25 mouse cellular contexts compared by ENCODE assay signal in the genomic region with DNA sequence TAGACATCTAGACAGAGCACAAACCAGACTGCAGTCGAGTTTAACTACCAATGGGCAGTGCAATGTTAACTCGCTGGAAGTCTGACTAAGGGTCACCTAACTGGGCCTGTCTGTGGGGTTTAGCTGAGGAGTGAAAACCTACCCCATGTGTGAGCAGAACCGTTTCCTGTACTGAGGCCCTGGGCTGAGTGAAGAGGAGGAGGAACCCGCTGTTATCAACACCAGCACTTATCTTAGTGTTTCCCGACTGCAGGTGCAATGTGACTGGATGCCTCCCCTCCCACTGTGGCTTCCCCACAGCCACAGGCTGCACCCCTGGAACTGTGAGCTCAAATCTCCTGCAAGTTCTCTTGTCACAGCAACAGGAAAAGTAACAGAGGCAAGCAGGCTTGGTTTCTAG. TPM values are rescaled to one million over a fixed set of nuclear protein-coding genes. Genes with fewer than 3 reads are reported as not detected.
DNase-seq lines count a peak whose midpoint lies in the region; ATAC-seq lines count a peak whose summit lies in the region.
"Had no signal": no experiment of that assay in that cellular context is flagged by ENCODE, and none has a peak within 500 bp of the region (broad histone marks: within the 10 kb centered on the region; RNA-seq: fewer than 3 reads in every experiment).

No protein-coding gene starts in this region.

- DNase-seq in 416B (ENCODE audit: low read depth): peak; percentile 72
- peak; percentile 23 to 44 for DNase-seq in thymus, postnatal 10 days (ENCODE audit: low spot score in 2 of 2)
- no peak for DNase-seq in frontal cortex, postnatal 36 days (ENCODE audit: low spot score in 2 of 2)
- DNase-seq in testis, postnatal 14 days (ENCODE audit: low spot score): no peak
- DNase-seq in spleen, postnatal 14 days (ENCODE audit: low spot score in 2 of 2): no peak
- no peak for DNase-seq in right cerebral cortex, adult 2 months (ENCODE audit: low spot score in 2 of 2)
- DNase-seq: cerebellum, adult 9-10 months; embryo, embryonic 11 days; gastrocnemius, postnatal 10 days; heart, adult 11 months; kidney, adult 11 months; lung, embryonic 14.5 days; lung, postnatal 36 days had no signal

- H3K4me2 ChIP-seq in liver, embryonic 16.5 days (ENCODE audit: low read depth, low read length): no peak overlapping the region
- H3K4me2 ChIP-seq: embryonic facial prominence, embryonic 15.5 days; heart, embryonic 12.5 days; limb, embryonic 12.5 days; lung, embryonic 14.5 days; midbrain, embryonic 11.5 days had no signal

- no peaks in the 10 kb centered on the region for H3K27me3 ChIP-seq in liver, embryonic 16.5 days (ENCODE audit: control insufficient read depth, insufficient read depth, low read depth, low read length)
- H3K27me3 ChIP-seq: embryonic facial prominence, embryonic 15.5 days; heart, embryonic 12.5 days; limb, embryonic 12.5 days had no signal

- H3K27ac ChIP-seq in liver, embryonic 16.5 days (ENCODE audit: low read length): no peak overlapping the region
- H3K27ac ChIP-seq: embryonic facial prominence, embryonic 15.5 days; limb, embryonic 12.5 days had no signal

- 8% methylated on average over 5 of the region's 5 CpGs for WGBS in liver, embryonic 16.5 days (ENCODE audit: insufficient replicate concordance)

- no peak overlapping the region for H3K4me3 ChIP-seq in liver, embryonic 16.5 days (ENCODE audit: low read depth, low read length)
- H3K4me3 ChIP-seq: embryonic facial prominence, embryonic 15.5 days; heart, embryonic 12.5 days; limb, embryonic 12.5 days had no signal

- H3K4me1 ChIP-seq in liver, embryonic 16.5 days (ENCODE audit: control insufficient read depth, low read depth, low read length): peaks cover 9% of the 10 kb centered on the region
- H3K4me1 ChIP-seq: embryonic facial prominence, embryonic 15.5 days; heart, embryonic 12.5 days; limb, embryonic 12.5 days had no signal

- no peaks in the 10 kb centered on the region for H3K9me3 ChIP-seq in liver, embryonic 16.5 days (replicated peaks; ENCODE audit: control insufficient read depth, low read length)
- H3K9me3 ChIP-seq: embryonic facial prominence, embryonic 15.5 days; heart, embryonic 12.5 days; limb, embryonic 12.5 days had no signal

- H3K9ac ChIP-seq in liver, embryonic 16.5 days (ENCODE audit: low read depth, low read length): no peak overlapping the region
- H3K9ac ChIP-seq: embryonic facial prominence, embryonic 15.5 days; heart, embryonic 12.5 days; limb, embryonic 12.5 days; lung, embryonic 14.5 days had no signal

- H3K36me3 ChIP-seq in liver, embryonic 16.5 days (ENCODE audit: control insufficient read depth, insufficient read depth): no peaks in the 10 kb centered on the region

- ATAC-seq in common myeloid progenitor, adult 5-6 weeks (replicated peaks; ENCODE audit: low read depth, poor library complexity, severe bottlenecking): peak; percentile 63; the same call in 1 of the 2 replicates
- peak; percentile 75 for ATAC-seq in liver, embryonic 16.5 days (ENCODE audit: low read depth)

RNA-seq across cellular contexts. Expression of a gene that starts 43.4 kb away (rescaled TPM):
- 18.9 and 21.0 TPM in 2 replicates for total RNA-seq in common myeloid progenitor, adult 5-6 weeks (2017)
- 0.82 and 0.92 TPM in 2 replicates for polyA plus RNA-seq in liver, embryonic 16.5 days (2015; fragmentation: Nextera tagmentation; extraction: Ambion mirVana)

RNA-seq across cellular contexts. Expression of a gene that starts 43.7 kb away (rescaled TPM):
- total RNA-seq in common myeloid progenitor, adult 5-6 weeks (2017): not detected in 2 replicates
- polyA plus RNA-seq in liver, embryonic 16.5 days (2015; fragmentation: Nextera tagmentation; extraction: Ambion mirVana): not detected in 2 replicates
- total RNA-seq: adrenal gland, adult 18-20 months; gastrocnemius, postnatal 10 days; heart, postnatal 25 days; layer of hippocampus, postnatal 14 days; monocyte, adult 5-6 weeks had no signal
- polyA plus RNA-seq: heart, embryonic 12.5 days; kidney, embryonic 16.5 days; limb, embryonic 12.5 days; lung, embryonic 14.5 days; midbrain, embryonic 11.5 days; neural tube, embryonic 11.5 days had no signal

RNA-seq across cellular contexts. Expression of a gene that starts 44.3 kb away (rescaled TPM):
- total RNA-seq in common myeloid progenitor, adult 5-6 weeks (2017): not detected in 2 replicates
- not detected in 2 replicates for polyA plus RNA-seq in liver, embryonic 16.5 days (2015; fragmentation: Nextera tagmentation; extraction: Ambion mirVana)
- total RNA-seq: adrenal gland, adult 18-20 months; gastrocnemius, postnatal 10 days; heart, postnatal 25 days; monocyte, adult 5-6 weeks had no signal

Comparison
In these comparisons a context has a peak if more than half of its experiments do, and no peak if none do; other contexts are left out.
1. DNase-seq: peak in 416B (single experiment) and thymus, postnatal 10 days (2 of 2); none in frontal cortex, postnatal 36 days (0 of 2), testis, postnatal 14 days (single experiment), spleen, postnatal 14 days (0 of 2) and right cerebral cortex, adult 2 months (0 of 2).